Mouse (Mus musculus): Measurements from ENCODE around the gene Zbbx. TPM values are rescaled to one million over a fixed set of nuclear protein-coding genes. Genes with fewer than 3 reads are reported as not detected.

Gene Zbbx
- not detected for polyA plus RNA-seq (2021)

GRCm38 (mm10) chr3:75164838-75165496 lies at the start of gene Zbbx:
Zbbx (minus strand) TSS chr3:75165034.
- CTCF ChIA-PET = no interaction called here
- ATAC-seq (no peak), DNase-seq (ENCODE audit: low read depth, low spot score) (no peak)
- in situ Hi-C loops (cut with MboI; ENCODE audit: low pct_unique_long_range_greater_than_20kb) = no loop called here
- H3K27me3 ChIP-seq = no peaks in the 10 kb centered on the region
- no peak for TF ChIP-seq CTCF (IDR thresholded peaks at IDR 0.05)
- POLR2A ChIA-PET = no interaction called here

- ChIA-PET CTCF (interaction anchor here (0.7 to 0.9 kb wide), 2 partner anchors 9 to 23 kb away, joined by 3 to 5 read pairs; no protein-coding TSS in a partner anchor), POLR2A (no interaction called here)
- TF ChIP-seq CTCF (IDR thresholded peaks at IDR 0.05) = peak; percentile 85
- DNase-seq (ENCODE audit: low read depth, low spot score) (no peak), ATAC-seq (peak; percentile 74)
- in situ Hi-C loops (cut with MboI; ENCODE audit: low pct_unique_long_range_greater_than_20kb) = loop anchor here (25.0 kb wide), 1 partner anchor 784 kb away; no protein-coding TSS in a partner anchor
- peaks cover 17% of the 10 kb centered on the region for H3K27me3 ChIP-seq
These were observed 38.1 kb upstream of the Zbbx start for GRCm38 (mm10) chr3:75202808-75203503.

- ATAC-seq = no peak
- TF ChIP-seq CTCF (IDR thresholded peaks at IDR 0.05) = no peak
- ChIA-PET POLR2A (no interaction called here), CTCF (no interaction called here)
- H3K27me3 ChIP-seq = no peaks in the 10 kb centered on the region
- in situ Hi-C loops (cut with MboI; ENCODE audit: low pct_unique_long_range_greater_than_20kb) = no loop called here
- DNase-seq (ENCODE audit: low read depth, low spot score) = no peak
These were observed 17.8 kb upstream of the Zbbx start for GRCm38 (mm10) chr3:75182606-75183005.

- H3K27me3 ChIP-seq = peaks cover 23% of the 10 kb centered on the region
- DNase-seq (ENCODE audit: low read depth, low spot score) (no peak), ATAC-seq (no peak)
- CTCF ChIA-PET = interaction anchor here (1.2 kb wide), 1 partner anchor 10 kb away, joined by 4 read pairs; no protein-coding TSS in a partner anchor
- POLR2A ChIA-PET = no interaction called here
- no peak for TF ChIP-seq CTCF (IDR thresholded peaks at IDR 0.05)
- in situ Hi-C loops (cut with MboI; ENCODE audit: low pct_unique_long_range_greater_than_20kb) = loop anchor here (25.0 kb wide), 1 partner anchor 1405 kb away; no protein-coding TSS in a partner anchor
These were observed 23.0 kb downstream of the Zbbx start for GRCm38 (mm10) chr3:75141876-75142275.

- no peak for DNase-seq (ENCODE audit: low read depth, low spot score)
- POLR2A ChIA-PET = no interaction called here
- CTCF ChIA-PET = no interaction called here
- TF ChIP-seq CTCF (IDR thresholded peaks at IDR 0.05) = no peak
- in situ Hi-C loops (cut with MboI; ENCODE audit: low pct_unique_long_range_greater_than_20kb) = no loop called here
- H3K27me3 ChIP-seq = no peaks in the 10 kb centered on the region
- ATAC-seq = no peak
These were observed 60.0 kb downstream of the Zbbx start for GRCm38 (mm10) chr3:75104867-75105266.

GRCm38 (mm10) chr3:75085762-75086161 lies 79.1 kb downstream of the Zbbx start:
- CTCF ChIA-PET = no interaction called here
- in situ Hi-C loops (cut with MboI; ENCODE audit: low pct_unique_long_range_greater_than_20kb) = no loop called here
- no peak for TF ChIP-seq CTCF (IDR thresholded peaks at IDR 0.05)
- ATAC-seq = no peak
- H3K27me3 ChIP-seq = peaks cover 3% of the 10 kb centered on the region
- DNase-seq (ENCODE audit: low read depth, low spot score) = no peak
- POLR2A ChIA-PET = no interaction called here

- H3K27me3 ChIP-seq = peaks cover 5% of the 10 kb centered on the region
- no peak for ATAC-seq
- DNase-seq (ENCODE audit: low read depth, low spot score) = no peak
- TF ChIP-seq CTCF (IDR thresholded peaks at IDR 0.05) = no peak
- in situ Hi-C loops (cut with MboI; ENCODE audit: low pct_unique_long_range_greater_than_20kb) = no loop called here
- ChIA-PET POLR2A (no interaction called here), CTCF (no interaction called here)
These were observed 85.9 kb downstream of the Zbbx start for GRCm38 (mm10) chr3:75078906-75079305.

- no peaks in the 10 kb centered on the region for H3K27me3 ChIP-seq
- ChIA-PET POLR2A (no interaction called here), CTCF (no interaction called here)
- in situ Hi-C loops (cut with MboI; ENCODE audit: low pct_unique_long_range_greater_than_20kb) = no loop called here
- TF ChIP-seq CTCF (IDR thresholded peaks at IDR 0.05) = no peak
- DNase-seq (ENCODE audit: low read depth, low spot score) (no peak), ATAC-seq (no peak)
These were observed 155.1 kb downstream of the Zbbx start for GRCm38 (mm10) chr3:75009701-75010100.

Other genes starting within 250 kb of the Zbbx start
- not detected for gene Serpini2, start 105.0 kb upstream of the Zbbx start, polyA plus RNA-seq (2021)

All from Patski (cell line).